Mouse (Mus musculus) layer of hippocampus, postnatal 36 days (tissue): ENCODE data around the gene BC053393. TPM values are rescaled to one million over a fixed set of nuclear protein-coding genes. Genes with fewer than 3 reads are reported as not detected.

ENCODE experiments used
- total RNA-seq, 2 experiments: library from RNA; stranded (reverse); gene quantifications; 2 replicates each; pipeline ENCODE4 v1.2.3; 2021

Gene BC053393
- total RNA-seq, 2 experiments from 2014 or later: not detected

Other genes with a start within 250 kb of the BC053393 start
- under 1 TPM; 0.18 to 0.27 TPM for gene Itk, start 182.0 kb upstream of the BC053393 start, total RNA-seq
- not detected for gene Fam71b, start 175.0 kb upstream of the BC053393 start, total RNA-seq
- gene Med7, start 134.6 kb upstream of the BC053393 start, total RNA-seq: 10 to 100 TPM; 31.4 to 35.3 TPM
- gene Havcr2, start 116.6 kb upstream of the BC053393 start, total RNA-seq: 1 to 10 TPM; 1.7 to 2.0 TPM
- not detected for gene Gm12169, start 47.3 kb upstream of the BC053393 start, total RNA-seq
- gene Dppa1, start 57.7 kb downstream of the BC053393 start, total RNA-seq: not detected
- not detected for gene Timd2, start 135.5 kb downstream of the BC053393 start, total RNA-seq
- not detected for gene Havcr1, start 163.5 kb downstream of the BC053393 start, total RNA-seq
- not detected for gene Timd4, start 239.3 kb downstream of the BC053393 start, total RNA-seq